Mouse (Mus musculus) spleen, adult 2 months (tissue): Measurements from ENCODE around the gene Ubr1. TPM values are rescaled to one million over a fixed set of nuclear protein-coding genes. Genes with fewer than 3 reads are reported as not detected.
"Not testable (repeated sequence)": the region's sequence is repeated elsewhere in the genome, so short reads cannot be mapped to it uniquely, and the experiment has no call there.

Source experiments
- DNase-seq, 2 experiments: peaks; one replicate each; pipeline versions ENCODE4 v3.0.0 to v3.0.0-alpha.2; 2012 to 2021; ENCODE audit warnings: low spot score in 2 of 2, low read depth in 1 of 2
- H3K27ac ChIP-seq: fragments of 200-500 bp; 2 replicates; pipeline ENCODE4 v1.5.1; 2012; ENCODE audit warnings: low read length, inconsistent platforms; ENCODE audit not compliant: insufficient read depth
- H3K27me3 ChIP-seq: fragments of 200-500 bp; 2 replicates; pipeline ENCODE4 v1.6.1; 2012; ENCODE audit warnings: mild to moderate bottlenecking, moderate library complexity, low read length, inconsistent platforms; ENCODE audit not compliant: control insufficient read depth, insufficient read depth
- H3K36me3 ChIP-seq: fragments of 200-500 bp; 2 replicates; pipeline ENCODE4 v1.6.1; 2012; ENCODE audit warnings: mild to moderate bottlenecking, low read length, inconsistent platforms; ENCODE audit not compliant: control insufficient read depth, insufficient read depth
- H3K4me1 ChIP-seq: fragments of 200-500 bp; 2 replicates; pipeline ENCODE4 v1.6.1; 2011; ENCODE audit warnings: inconsistent platforms; ENCODE audit not compliant: control insufficient read depth, insufficient read depth, insufficient read length
- H3K4me3 ChIP-seq: fragments of 200-500 bp; 2 replicates; pipeline ENCODE4 v1.5.1; 2011; ENCODE audit warnings: mild to moderate bottlenecking, inconsistent platforms; ENCODE audit not compliant: insufficient read depth, insufficient read length; ENCODE audit errors: extremely low read depth
- CTCF ChIP-seq: fragments of 200-500 bp; IDR thresholded peaks from 2 replicates; pipeline ENCODE4 v1.5.1; 2011; ENCODE audit warnings: mild to moderate bottlenecking, inconsistent platforms; ENCODE audit not compliant: insufficient read depth, insufficient read length, insufficient replicate concordance; ENCODE audit errors: extremely low read depth
- POLR2A ChIP-seq: fragments of 200-500 bp; IDR thresholded peaks from 2 replicates; pipeline ENCODE4 v1.6.1; 2011; ENCODE audit warnings: low read depth, low read length, inconsistent platforms
- WGBS: fragments of 180-500 bp; shearing (Covaris S2); methylation state at CpG from one replicate; pipeline ENCODE4 v1.1.7; 2018; 5-methylcytosine and 5-hydroxymethylcytosine counted together
- polyA plus RNA-seq: library from polyadenylated mRNA; depleted of rRNA; stranded (reverse); fragments of >200 nt; gene quantifications from 2 replicates; pipeline ENCODE4 v1.2.3, GENCODE M21; 2012

Gene Ubr1
- polyA plus RNA-seq, 1 experiment: 25.3 TPM

DNA sequence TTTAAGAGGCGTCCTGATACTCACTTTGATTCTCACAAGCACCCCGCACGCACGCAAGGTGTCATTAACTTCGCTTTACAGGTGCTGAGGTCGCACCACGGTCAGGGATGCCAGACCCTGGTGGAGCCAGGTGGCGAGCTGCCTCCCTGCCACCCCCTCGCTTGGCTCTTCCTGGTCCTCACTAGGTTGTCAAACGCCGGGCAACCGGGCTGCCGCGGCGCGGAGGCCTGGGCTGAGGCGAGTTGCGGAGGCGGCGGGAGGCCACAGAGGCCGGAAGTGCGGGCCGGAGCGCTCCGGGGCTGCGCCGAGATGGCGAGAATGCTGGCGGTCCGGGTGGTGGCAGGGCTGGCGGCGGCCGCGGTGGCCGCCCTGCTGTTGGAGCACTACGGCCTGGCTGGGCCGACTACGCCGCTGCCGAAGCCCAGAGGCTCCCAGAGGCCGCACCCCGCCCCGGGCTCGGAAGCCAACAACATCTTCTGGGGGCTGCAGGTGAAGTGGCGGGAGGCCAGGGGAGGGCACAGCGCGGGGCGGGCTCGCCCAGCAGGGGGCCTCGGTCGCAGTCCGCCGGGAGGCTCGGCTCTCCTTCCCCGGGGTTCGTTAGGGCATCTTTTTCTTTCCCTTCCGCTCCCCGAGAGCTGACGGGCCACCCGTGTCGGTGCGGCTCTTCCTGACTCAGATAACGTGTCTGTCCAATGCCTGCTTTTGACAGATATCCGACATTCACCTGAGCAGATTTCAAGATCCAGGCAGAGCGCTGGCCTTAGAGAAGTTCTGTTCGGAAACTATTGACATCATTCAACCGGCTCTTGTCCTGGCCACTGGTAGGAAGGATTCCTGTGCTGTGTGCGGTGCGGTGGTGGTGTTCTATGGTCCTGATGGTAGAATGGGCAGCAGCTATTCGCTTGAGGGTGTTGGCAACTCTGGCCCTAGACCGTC lies 6.7 kb upstream of the Ubr1 start, which contains the start of gene Tmem62:
Gene Tmem62 (plus strand): TSS at position 28 of the 936 bp plus-strand sequence.
- 2% methylated on average over 69 of the region's 71 CpGs for WGBS
- TF ChIP-seq CTCF: peak; percentile 50; the same call in 1 of the 2 replicates
- TF ChIP-seq POLR2A: peak; percentile 18
- Histone ChIP-seq H3K4me1 (no peaks in the 10 kb centered on the region; the same call in none of the 2 replicates), H3K4me3 (peak within 1 kb of the TSS; percentile 66), H3K27ac (peak within 1 kb of the TSS; percentile 84), H3K27me3 (no peaks in the 10 kb centered on the region), H3K36me3 (peaks cover 5% of the 10 kb centered on the region; the same call in 1 of the 2 replicates)
- DNase-seq: peak; percentile 34 to 74

GRCm38 (mm10) chr2:120976308-120976707 lies 5.8 kb upstream of the Ubr1 start:
- DNase-seq: no peak
- Histone ChIP-seq H3K36me3 (peaks cover 5% of the 10 kb centered on the region; the same call in 1 of the 2 replicates), H3K4me1 (no peaks in the 10 kb centered on the region; the same call in none of the 2 replicates), H3K4me3 (no peak overlapping the region; the same call in 1 of the 2 replicates), H3K27ac (no peak overlapping the region), H3K27me3 (no peaks in the 10 kb centered on the region)
- 62% methylated on average over 4 of the region's 4 CpGs for WGBS
- TF ChIP-seq CTCF: no peak
- TF ChIP-seq POLR2A: no peak

DNA sequence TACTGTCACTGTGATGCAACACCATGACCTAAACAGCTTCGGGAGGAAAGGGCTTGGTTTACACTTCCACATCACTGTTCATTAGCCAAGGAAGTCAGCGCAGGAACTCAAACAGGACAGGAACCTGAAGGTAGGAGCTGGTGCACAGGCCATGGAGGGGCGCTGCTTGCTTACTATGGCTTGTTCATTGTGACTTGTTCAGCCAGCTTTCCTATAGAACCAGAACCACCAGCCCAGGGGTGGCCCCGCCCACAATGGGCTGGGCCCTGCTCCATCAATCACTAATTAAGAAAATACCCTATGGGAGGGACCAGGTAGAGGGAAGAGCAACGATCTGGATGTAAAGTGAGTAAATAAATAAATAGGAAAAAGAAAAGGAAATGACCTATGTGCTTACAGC lies 2.4 kb upstream of the Ubr1 start:
- no peak overlapping the region for H3K27ac ChIP-seq
- no peaks in the 10 kb centered on the region for H3K36me3 ChIP-seq
- H3K27me3 ChIP-seq: no peaks in the 10 kb centered on the region
- peaks cover 2% of the 10 kb centered on the region for H3K4me1 ChIP-seq
- TF ChIP-seq POLR2A (no peak), CTCF (no peak)
- H3K4me3 ChIP-seq: no peak overlapping the region
- WGBS: 57% methylated on average over 5 of the region's 5 CpGs
- DNase-seq: no peak

- H3K27me3 ChIP-seq, H3K27ac ChIP-seq, H3K4me1 ChIP-seq, DNase-seq, H3K4me3 ChIP-seq, H3K36me3 ChIP-seq: not testable (repeated sequence)
- 95% methylated on average over 8 of the region's 8 CpGs for WGBS
These were observed 1.7 kb upstream of the Ubr1 start for GRCm38 (mm10) chr2:120972257-120972656.

- WGBS: 92% methylated on average over 4 of the region's 4 CpGs
- Histone ChIP-seq H3K4me1 (peaks cover 2% of the 10 kb centered on the region), H3K27ac (no peak overlapping the region), H3K27me3 (no peaks in the 10 kb centered on the region), H3K36me3 (no peaks in the 10 kb centered on the region), H3K4me3 (no peak overlapping the region)
- DNase-seq: no peak
- TF ChIP-seq POLR2A (no peak), CTCF (no peak)
These were observed 1.3 kb upstream of the Ubr1 start for GRCm38 (mm10) chr2:120971766-120972165.

GRCm38 (mm10) chr2:120970045-120970539 lies 423 bp downstream of the Ubr1 start:
- WGBS: 2% methylated on average over 23 of the region's 23 CpGs
- Histone ChIP-seq H3K27ac (peak overlapping the region; percentile 90), H3K4me1 (peaks cover 2% of the 10 kb centered on the region), H3K27me3 (no peaks in the 10 kb centered on the region), H3K4me3 (peak overlapping the region; percentile 98), H3K36me3 (no peaks in the 10 kb centered on the region)
- TF ChIP-seq CTCF (no peak), POLR2A (no peak)
- DNase-seq: no peak

GRCm38 (mm10) chr2:120965486-120965885 lies 5.0 kb downstream of the Ubr1 start:
- 94% methylated on average over 3 of the region's 3 CpGs for WGBS
- DNase-seq: no peak
- TF ChIP-seq CTCF (no peak), POLR2A (no peak)
- H3K27ac ChIP-seq: no peak overlapping the region
- H3K4me3 ChIP-seq: no peak overlapping the region
- H3K4me1 ChIP-seq: peaks cover 2% of the 10 kb centered on the region; the same call in 1 of the 2 replicates
- H3K36me3 ChIP-seq: no peaks in the 10 kb centered on the region; the same call in 1 of the 2 replicates
- H3K27me3 ChIP-seq: no peaks in the 10 kb centered on the region
